Mouse (Mus musculus): ENCODE data around the gene Rsc1a1. TPM values are rescaled to one million over a fixed set of nuclear protein-coding genes. Genes with fewer than 3 reads are reported as not detected.

Rsc1a1 gene
- total and polyA plus RNA-seq, 3 experiments: 2.4 to 15.0 (median 7.3) TPM

DNA sequence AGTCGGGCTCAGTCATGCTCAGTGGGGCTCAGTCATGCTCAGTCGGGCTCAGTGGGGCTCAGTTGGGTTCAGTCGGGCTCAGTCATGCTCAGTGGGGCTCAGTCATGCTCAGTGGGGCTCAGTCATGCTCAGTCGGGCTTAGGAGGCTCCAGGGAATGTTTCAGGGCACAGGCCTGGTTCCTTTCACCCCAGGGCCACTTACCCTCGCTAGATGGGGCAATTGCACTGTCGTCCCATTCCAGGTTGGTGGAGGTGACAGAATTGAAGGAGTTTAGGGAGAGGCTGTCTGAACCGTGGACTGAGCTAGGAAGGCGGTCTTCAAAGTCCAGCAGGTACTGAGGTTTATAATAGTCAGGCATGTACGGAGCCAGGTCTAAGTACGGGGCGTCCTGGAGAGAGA, 45.9 kb downstream of the Rsc1a1 start:
- ATAC-seq (ENCODE audit: extremely low read depth, insufficient number of reproducible peaks, low FRiP score, poor library complexity, severe bottlenecking): no peak

GRCm38 (mm10) chr4:141636693-141637092, 48.7 kb downstream of the Rsc1a1 start:
- no peaks in the 10 kb centered on the region for H3K27me3 ChIP-seq (ENCODE audit: insufficient read depth, low read length)
- DNase-seq (ENCODE audit: low spot score) (no peak), ATAC-seq (ENCODE audit: extremely low read depth, insufficient number of reproducible peaks, low FRiP score, poor library complexity, severe bottlenecking) (no peak)
- H3K9me3 ChIP-seq (replicated peaks): no peaks in the 10 kb centered on the region
- TF ChIP-seq CTCF (IDR thresholded peaks at IDR 0.05; ENCODE audit: low read depth, low read length) (no peak), GATA1 (IDR thresholded peaks at IDR 0.05; ENCODE audit: borderline replicate concordance, low read length) (no peak), GATA2 (IDR thresholded peaks at IDR 0.05; ENCODE audit: borderline replicate concordance, low read depth, low read length) (no peak), TAL1 (conservative IDR thresholded peaks at IDR 0.05; ENCODE audit: low read depth, low read length) (no peak), POLR2AphosphoS5 (IDR thresholded peaks at IDR 0.05; ENCODE audit: insufficient replicate concordance, low read depth, low read length) (no peak)
- no peak overlapping the region for H3K4me3 ChIP-seq (ENCODE audit: low read depth, low read length)
- H3K4me1 ChIP-seq (ENCODE audit: insufficient read depth, low read depth, low read length): no peaks in the 10 kb centered on the region
- H3K36me3 ChIP-seq (replicated peaks): peaks cover 97% of the 10 kb centered on the region

More for the DNA sequence above, 45.9 kb downstream of the Rsc1a1 start:
- H3K4me3 ChIP-seq (ENCODE audit: low read depth, low read length): no peak overlapping the region
- no peak for DNase-seq (ENCODE audit: low spot score)
- H3K4me1 ChIP-seq (ENCODE audit: insufficient read depth, low read depth, low read length): peaks cover 7% of the 10 kb centered on the region; the same call in 1 of the 2 replicates
- H3K27me3 ChIP-seq (ENCODE audit: insufficient read depth, low read length): no peaks in the 10 kb centered on the region
- H3K36me3 ChIP-seq (replicated peaks): peaks cover 95% of the 10 kb centered on the region
- no peaks in the 10 kb centered on the region for H3K9me3 ChIP-seq (replicated peaks)
- TF ChIP-seq TAL1 (conservative IDR thresholded peaks at IDR 0.05; ENCODE audit: low read depth, low read length) (no peak), GATA1 (IDR thresholded peaks at IDR 0.05; ENCODE audit: borderline replicate concordance, low read length) (no peak), GATA2 (IDR thresholded peaks at IDR 0.05; ENCODE audit: borderline replicate concordance, low read depth, low read length) (no peak), POLR2AphosphoS5 (IDR thresholded peaks at IDR 0.05; ENCODE audit: insufficient replicate concordance, low read depth, low read length) (no peak), CTCF (IDR thresholded peaks at IDR 0.05; ENCODE audit: low read depth, low read length) (no peak)

- Histone ChIP-seq H3K4me1 (ENCODE audit: insufficient read depth, low read depth, low read length) (no peaks in the 10 kb centered on the region), H3K4me3 (ENCODE audit: low read depth, low read length) (no peak overlapping the region)
- TF ChIP-seq GATA1 (IDR thresholded peaks at IDR 0.05; ENCODE audit: borderline replicate concordance, low read length) (no peak), GATA2 (IDR thresholded peaks at IDR 0.05; ENCODE audit: borderline replicate concordance, low read depth, low read length) (no peak), POLR2AphosphoS5 (IDR thresholded peaks at IDR 0.05; ENCODE audit: insufficient replicate concordance, low read depth, low read length) (no peak), TAL1 (conservative IDR thresholded peaks at IDR 0.05; ENCODE audit: low read depth, low read length) (no peak), CTCF (IDR thresholded peaks at IDR 0.05; ENCODE audit: low read depth, low read length) (no peak)
Measured at GRCm38 (mm10) chr4:141635991-141636390, 49.4 kb downstream of the Rsc1a1 start.

More at GRCm38 (mm10) chr4:141635991-141636390, 49.4 kb downstream of the Rsc1a1 start:
- Histone ChIP-seq H3K27me3 (ENCODE audit: insufficient read depth, low read length) (no peaks in the 10 kb centered on the region), H3K36me3 (replicated peaks) (peaks cover 97% of the 10 kb centered on the region), H3K9me3 (replicated peaks) (no peaks in the 10 kb centered on the region)
- no peak for ATAC-seq (ENCODE audit: extremely low read depth, insufficient number of reproducible peaks, low FRiP score, poor library complexity, severe bottlenecking)
- no peak for DNase-seq (ENCODE audit: low spot score)

Other genes with a start within 250 kb of the Rsc1a1 start
- gene Srarp, start 249.5 kb downstream of the Rsc1a1 start, total RNA-seq (2014; fragmentation: Nextera tagmentation): not detected in 2 replicates
- gene Srarp, start 249.5 kb downstream of the Rsc1a1 start, total RNA-seq (2017): not detected in 2 replicates
- not detected in 2 replicates for gene Srarp, start 249.5 kb downstream of the Rsc1a1 start, polyA plus RNA-seq (2012)
- gene Zbtb17, start 240.9 kb downstream of the Rsc1a1 start, total RNA-seq (2014; fragmentation: Nextera tagmentation): 10.9 and 11.8 TPM in 2 replicates
- gene Zbtb17, start 240.9 kb downstream of the Rsc1a1 start, total RNA-seq (2017): 15.9 and 22.8 TPM in 2 replicates
- gene Zbtb17, start 240.9 kb downstream of the Rsc1a1 start, polyA plus RNA-seq (2012): 51.4 and 61.1 TPM in 2 replicates
- 100 and 118 TPM in 2 replicates for gene Spen, start 147.0 kb downstream of the Rsc1a1 start, total RNA-seq (2014; fragmentation: Nextera tagmentation)
- 19.2 and 21.4 TPM in 2 replicates for gene Spen, start 147.0 kb downstream of the Rsc1a1 start, total RNA-seq (2017)
- gene Spen, start 147.0 kb downstream of the Rsc1a1 start, polyA plus RNA-seq (2012): 149 and 188 TPM in 2 replicates
- gene Fblim1, start 79.5 kb downstream of the Rsc1a1 start, total RNA-seq (2014; fragmentation: Nextera tagmentation): not detected in 2 replicates
- 0.11 TPM in 1 of 2 replicates, not detected in the other for gene Fblim1, start 79.5 kb downstream of the Rsc1a1 start, total RNA-seq (2017)
- not detected in 2 replicates for gene Fblim1, start 79.5 kb downstream of the Rsc1a1 start, polyA plus RNA-seq (2012)
- not detected in 2 replicates for gene Tmem82, start 67.0 kb downstream of the Rsc1a1 start, total RNA-seq (2014; fragmentation: Nextera tagmentation)
- gene Tmem82, start 67.0 kb downstream of the Rsc1a1 start, total RNA-seq (2017): 0.11 TPM in 1 of 2 replicates, not detected in the other
- not detected in 2 replicates for gene Tmem82, start 67.0 kb downstream of the Rsc1a1 start, polyA plus RNA-seq (2012)
- not detected in 2 replicates for gene Slc25a34, start 61.8 kb downstream of the Rsc1a1 start, total RNA-seq (2014; fragmentation: Nextera tagmentation)
- 0.12 and 0.16 TPM in 2 replicates for gene Slc25a34, start 61.8 kb downstream of the Rsc1a1 start, total RNA-seq (2017)
- gene Slc25a34, start 61.8 kb downstream of the Rsc1a1 start, polyA plus RNA-seq (2012): not detected in 2 replicates
- 20.2 and 29.0 TPM in 2 replicates for gene Plekhm2, start 20.7 kb downstream of the Rsc1a1 start, total RNA-seq (2014; fragmentation: Nextera tagmentation)
- 7.5 and 8.3 TPM in 2 replicates for gene Plekhm2, start 20.7 kb downstream of the Rsc1a1 start, total RNA-seq (2017)
- gene Plekhm2, start 20.7 kb downstream of the Rsc1a1 start, polyA plus RNA-seq (2012): 20.0 and 21.5 TPM in 2 replicates
- gene Ddi2, start 37.8 kb upstream of the Rsc1a1 start, total RNA-seq (2014; fragmentation: Nextera tagmentation): 40.8 and 45.4 TPM in 2 replicates
- 25.6 and 27.9 TPM in 2 replicates for gene Ddi2, start 37.8 kb upstream of the Rsc1a1 start, total RNA-seq (2017)
- gene Ddi2, start 37.8 kb upstream of the Rsc1a1 start, polyA plus RNA-seq (2012): 13.2 and 17.8 TPM in 2 replicates
- not detected in 2 replicates for gene Agmat, start 61.1 kb upstream of the Rsc1a1 start, total RNA-seq (2014; fragmentation: Nextera tagmentation)
- 0.05 TPM in 1 of 2 replicates, not detected in the other for gene Agmat, start 61.1 kb upstream of the Rsc1a1 start, total RNA-seq (2017)
- 0.04 TPM in 1 of 2 replicates, not detected in the other for gene Agmat, start 61.1 kb upstream of the Rsc1a1 start, polyA plus RNA-seq (2012)
- 9.9 and 12.1 TPM in 2 replicates for gene Dnajc16, start 105.3 kb upstream of the Rsc1a1 start, total RNA-seq (2014; fragmentation: Nextera tagmentation)
- gene Dnajc16, start 105.3 kb upstream of the Rsc1a1 start, total RNA-seq (2017): 10.6 and 11.9 TPM in 2 replicates
- 2.7 and 2.9 TPM in 2 replicates for gene Dnajc16, start 105.3 kb upstream of the Rsc1a1 start, polyA plus RNA-seq (2012)
- gene Casp9, start 108.0 kb upstream of the Rsc1a1 start, total RNA-seq (2014; fragmentation: Nextera tagmentation): 16.3 and 18.7 TPM in 2 replicates
- gene Casp9, start 108.0 kb upstream of the Rsc1a1 start, total RNA-seq (2017): 25.7 and 30.1 TPM in 2 replicates
- 21.7 and 26.1 TPM in 2 replicates for gene Casp9, start 108.0 kb upstream of the Rsc1a1 start, polyA plus RNA-seq (2012)
- gene Cela2a, start 140.6 kb upstream of the Rsc1a1 start, total RNA-seq (2014; fragmentation: Nextera tagmentation): not detected in 2 replicates
- not detected in 2 replicates for gene Cela2a, start 140.6 kb upstream of the Rsc1a1 start, total RNA-seq (2017)
- gene Cela2a, start 140.6 kb upstream of the Rsc1a1 start, polyA plus RNA-seq (2012): not detected in 2 replicates
- not detected in 2 replicates for gene Ctrc, start 160.8 kb upstream of the Rsc1a1 start, total RNA-seq (2014; fragmentation: Nextera tagmentation)
- gene Ctrc, start 160.8 kb upstream of the Rsc1a1 start, total RNA-seq (2017): not detected in 2 replicates
- not detected in 2 replicates for gene Ctrc, start 160.8 kb upstream of the Rsc1a1 start, polyA plus RNA-seq (2012)
- gene Efhd2, start 189.3 kb upstream of the Rsc1a1 start, total RNA-seq (2014; fragmentation: Nextera tagmentation): 30.8 and 31.9 TPM in 2 replicates
- gene Efhd2, start 189.3 kb upstream of the Rsc1a1 start, total RNA-seq (2017): 37.3 and 44.1 TPM in 2 replicates
- 56.1 and 59.5 TPM in 2 replicates for gene Efhd2, start 189.3 kb upstream of the Rsc1a1 start, polyA plus RNA-seq (2012)